Mouse (Mus musculus): ENCODE measurements around the gene 1810055G02Rik. TPM values are rescaled to one million over a fixed set of nuclear protein-coding genes. Genes with fewer than 3 reads are reported as not detected.

The 1810055G02Rik gene
- total and polyA plus RNA-seq, 3 experiments: 5.6 to 9.5 (median 7.9) TPM

DNA sequence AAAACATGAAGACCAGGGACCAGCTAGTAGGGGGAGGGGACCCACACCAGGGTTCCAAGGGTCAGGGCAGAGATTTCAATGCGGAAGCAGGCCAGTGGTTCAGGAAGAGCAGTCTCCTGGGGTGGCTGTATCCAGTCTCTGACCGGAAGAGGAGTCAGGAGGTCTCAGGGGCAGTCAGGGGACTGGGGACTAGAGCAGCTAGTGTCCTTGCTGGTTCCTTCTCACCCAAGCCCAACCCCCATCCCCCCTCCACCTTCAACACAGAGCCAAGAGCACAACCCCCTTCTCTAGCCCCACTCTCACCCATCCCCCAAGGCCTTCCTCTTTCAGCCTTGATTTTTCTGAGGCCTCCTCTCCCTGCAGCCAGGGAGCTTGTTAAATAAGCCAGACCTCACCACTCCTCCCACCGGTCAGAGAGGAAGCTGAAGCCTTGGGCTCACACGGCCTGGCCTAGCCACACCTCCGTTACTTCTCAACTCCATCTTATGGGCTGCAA, 20.4 kb upstream of the 1810055G02Rik start:
- no peak for DNase-seq (ENCODE audit: extremely low read depth)
- peaks cover 27% of the 10 kb centered on the region for H3K27me3 ChIP-seq (replicated peaks)
- in situ Hi-C loops (cut with MboI; ENCODE audit: low pct_ligation_motif_present, low pct_unique_long_range_greater_than_20kb, low sequenced_read_pairs): no loop called here
- peaks cover 4% of the 10 kb centered on the region for H3K9me3 ChIP-seq (replicated peaks; ENCODE audit: low read length)
- no peaks in the 10 kb centered on the region for H3K79me2 ChIP-seq (replicated peaks; ENCODE audit: control insufficient read depth, extremely low read depth, insufficient read depth, poor library complexity, severe bottlenecking)
- no peak overlapping the region for H3K4me3 ChIP-seq (replicated peaks in 1 of 3; ENCODE audit: low read depth in 2 of 3, low read length in 2 of 3, poor library complexity in 1 of 3)
- dilution Hi-C loops (cut with MboI; ENCODE audit: extremely low pct_ligation_motif_present, extremely low pct_unique_long_range_greater_than_20kb, low sequenced_read_pairs): no loop called here
- H3K27ac ChIP-seq (ENCODE audit: insufficient read depth, low read depth): no peak overlapping the region
- no peak overlapping the region for H3K4me2 ChIP-seq (ENCODE audit: insufficient read depth, low read depth, poor library complexity, severe bottlenecking)
- TF ChIP-seq EP300 (IDR thresholded peaks at IDR 0.05; ENCODE audit: low read length): no peak
- TF ChIP-seq JUN (IDR thresholded peaks at IDR 0.05; ENCODE audit: insufficient read depth, low read depth, low read length): no peak
- no peak for TF ChIP-seq POLR2AphosphoS2 (IDR thresholded peaks at IDR 0.05; ENCODE audit: low read depth, low read length)
- TF ChIP-seq ZNF384 (IDR thresholded peaks at IDR 0.05; ENCODE audit: low read depth, low read length): no peak
- no peak for TF ChIP-seq SMC3 (IDR thresholded peaks at IDR 0.05; ENCODE audit: low read depth, low read length)
- no peak for TF ChIP-seq TCF12 (IDR thresholded peaks at IDR 0.05; ENCODE audit: low read depth, low read length)
- no peak for TF ChIP-seq ZMIZ1 (IDR thresholded peaks at IDR 0.05; ENCODE audit: low read depth, low read length)
- no peak for TF ChIP-seq PAX5 (IDR thresholded peaks at IDR 0.05; ENCODE audit: low read length)
- no peak for TF ChIP-seq CHD1 (IDR thresholded peaks at IDR 0.05; ENCODE audit: low read depth, low read length)
- TF ChIP-seq IRF4 (IDR thresholded peaks at IDR 0.05; ENCODE audit: low read depth, low read length): no peak
- no peak for TF ChIP-seq MXI1 (IDR thresholded peaks at IDR 0.05; ENCODE audit: low read depth, low read length)
- no peak for TF ChIP-seq KAT2A (IDR thresholded peaks at IDR 0.05; ENCODE audit: insufficient replicate concordance, low read length)
- no peak for TF ChIP-seq ZC3H11A (IDR thresholded peaks at IDR 0.05; ENCODE audit: low read depth, low read length)
- TF ChIP-seq GABPA (IDR thresholded peaks at IDR 0.05; ENCODE audit: insufficient replicate concordance, low read depth, low read length): no peak
- no peak for TF ChIP-seq CTCF (conservative IDR thresholded peaks at IDR 0.05 in 1 of 2, IDR thresholded peaks at IDR 0.05 in 1 of 2; ENCODE audit: low read depth in 2 of 2, low read length in 2 of 2)
- TF ChIP-seq CHD2 (IDR thresholded peaks at IDR 0.05; ENCODE audit: low read length): no peak
- no peak for TF ChIP-seq E2F4 (IDR thresholded peaks at IDR 0.05; ENCODE audit: insufficient replicate concordance, low read depth, low read length)
- TF ChIP-seq TBP (conservative IDR thresholded peaks at IDR 0.05; ENCODE audit: low read depth, low read length): no peak
- TF ChIP-seq HCFC1 (IDR thresholded peaks at IDR 0.05; ENCODE audit: low read depth, low read length): no peak
- no peak overlapping the region for H3K9ac ChIP-seq (ENCODE audit: insufficient read depth, low read depth)
- H3K36me3 ChIP-seq (replicated peaks in 1 of 2; ENCODE audit: control insufficient read depth in 1 of 2, insufficient read depth in 1 of 2, low read length in 1 of 2): no peaks in the 10 kb centered on the region
- no peaks in the 10 kb centered on the region; a peak in 1 of 4 replicates for H3K4me1 ChIP-seq (ENCODE audit: control insufficient read depth in 1 of 2, insufficient read depth in 2 of 2)

- Histone ChIP-seq H3K4me3 (replicated peaks in 1 of 3; ENCODE audit: low read depth in 2 of 3, low read length in 2 of 3, poor library complexity in 1 of 3) (no peak overlapping the region), H3K9me3 (replicated peaks; ENCODE audit: low read length) (peaks cover 4% of the 10 kb centered on the region), H3K36me3 (replicated peaks in 1 of 2; ENCODE audit: control insufficient read depth in 1 of 2, insufficient read depth in 1 of 2, low read length in 1 of 2) (no peaks in the 10 kb centered on the region), H3K4me2 (ENCODE audit: insufficient read depth, low read depth, poor library complexity, severe bottlenecking) (no peak overlapping the region), H3K27ac (ENCODE audit: insufficient read depth, low read depth) (no peak overlapping the region), H3K27me3 (replicated peaks) (peaks cover 13% of the 10 kb centered on the region), H3K9ac (ENCODE audit: insufficient read depth, low read depth) (no peak overlapping the region), H3K79me2 (replicated peaks; ENCODE audit: control insufficient read depth, extremely low read depth, insufficient read depth, poor library complexity, severe bottlenecking) (no peaks in the 10 kb centered on the region), H3K4me1 (ENCODE audit: control insufficient read depth in 1 of 2, insufficient read depth in 2 of 2) (no peaks in the 10 kb centered on the region)
- TF ChIP-seq BHLHE40 (IDR thresholded peaks at IDR 0.05; ENCODE audit: low read depth, low read length) (no peak), MYC (IDR thresholded peaks at IDR 0.05; ENCODE audit: low read depth, low read length) (no peak), USF2 (conservative IDR thresholded peaks at IDR 0.05; ENCODE audit: low read depth, low read length) (no peak), EP300 (IDR thresholded peaks at IDR 0.05; ENCODE audit: low read length) (no peak), MAX (IDR thresholded peaks at IDR 0.05; ENCODE audit: low read length) (no peak), SMC3 (IDR thresholded peaks at IDR 0.05; ENCODE audit: low read depth, low read length) (no peak), ELF1 (IDR thresholded peaks at IDR 0.05; ENCODE audit: low read depth, low read length) (no peak), KAT2A (IDR thresholded peaks at IDR 0.05; ENCODE audit: insufficient replicate concordance, low read length) (no peak), CTCF (conservative IDR thresholded peaks at IDR 0.05 in 1 of 2, IDR thresholded peaks at IDR 0.05 in 1 of 2; ENCODE audit: low read depth in 2 of 2, low read length in 2 of 2) (no peak), HCFC1 (IDR thresholded peaks at IDR 0.05; ENCODE audit: low read depth, low read length) (no peak), MAFK (IDR thresholded peaks at IDR 0.05; ENCODE audit: insufficient replicate concordance, low read length) (no peak), ZKSCAN1 (IDR thresholded peaks at IDR 0.05; ENCODE audit: borderline replicate concordance, low read depth, low read length) (no peak), POLR2A (IDR thresholded peaks at IDR 0.05; ENCODE audit: low read depth, low read length) (no peak), SIN3A (IDR thresholded peaks at IDR 0.05; ENCODE audit: low read length) (no peak), CHD2 (IDR thresholded peaks at IDR 0.05; ENCODE audit: low read length) (no peak), MXI1 (IDR thresholded peaks at IDR 0.05; ENCODE audit: low read depth, low read length) (no peak), PAX5 (IDR thresholded peaks at IDR 0.05; ENCODE audit: low read length) (no peak), ZNF384 (IDR thresholded peaks at IDR 0.05; ENCODE audit: low read depth, low read length) (no peak), MEF2A (IDR thresholded peaks at IDR 0.05; ENCODE audit: borderline replicate concordance, low read depth, low read length) (no peak)
- no peak for DNase-seq (ENCODE audit: extremely low read depth)
- in situ Hi-C loops (cut with MboI; ENCODE audit: low pct_ligation_motif_present, low pct_unique_long_range_greater_than_20kb, low sequenced_read_pairs) (no loop called here), dilution Hi-C loops (cut with MboI; ENCODE audit: extremely low pct_ligation_motif_present, extremely low pct_unique_long_range_greater_than_20kb, low sequenced_read_pairs) (no loop called here)
These were observed 16.8 kb upstream of the 1810055G02Rik start for GRCm38 (mm10) chr19:3691337-3691736.

Data from CH12.LX (cell line).